Mouse (Mus musculus) embryonic facial prominence, embryonic 15.5 days (tissue): ENCODE data around the gene Syt16. TPM values are rescaled to one million over a fixed set of nuclear protein-coding genes. Genes with fewer than 3 reads are reported as not detected.

Source experiments
- ATAC-seq: fragments of 200-750 bp; cut with Nextera tagmentation; 2 replicates; pipeline ENCODE4 v1.8.0; 2017; ENCODE audit warnings: low read depth, moderate TSS enrichment; ENCODE audit not compliant: insufficient number of reproducible peaks, low FRiP score, low TSS enrichment
- H3K27ac ChIP-seq: fragments of 300-500 bp; sonication (generic); replicated peaks from 2 replicates; pipeline ENCODE4 v1.5.1; 2015; ENCODE audit warnings: mild to moderate bottlenecking, inconsistent platforms
- H3K27me3 ChIP-seq: fragments of 300-500 bp; sonication (generic); 2 replicates; pipeline ENCODE4 v1.6.1; 2015; ENCODE audit warnings: inconsistent platforms
- H3K36me3 ChIP-seq: fragments of 300-500 bp; sonication (generic); 2 replicates; pipeline ENCODE4 v1.6.1; 2015; ENCODE audit warnings: mild to moderate bottlenecking, inconsistent platforms
- H3K4me1 ChIP-seq: fragments of 300-500 bp; sonication (generic); 2 replicates; pipeline ENCODE4 v1.6.1; 2015; ENCODE audit warnings: inconsistent platforms
- H3K4me2 ChIP-seq: fragments of 300-500 bp; sonication (generic); replicated peaks from 2 replicates; pipeline ENCODE4 v1.6.1; 2015; ENCODE audit warnings: mild to moderate bottlenecking, inconsistent platforms
- H3K4me3 ChIP-seq: fragments of 300-500 bp; sonication (generic); replicated peaks from 2 replicates; pipeline ENCODE4 v1.5.1; 2015; ENCODE audit warnings: mild to moderate bottlenecking, inconsistent platforms
- H3K9ac ChIP-seq: fragments of 300-500 bp; sonication (generic); 2 replicates; pipeline ENCODE4 v1.6.1; 2015; ENCODE audit warnings: inconsistent platforms
- H3K9me3 ChIP-seq: fragments of 300-500 bp; sonication (generic); replicated peaks from 2 replicates; pipeline ENCODE4 v1.6.1; 2016; ENCODE audit warnings: inconsistent platforms
- WGBS: fragments of 180-500 bp; shearing (Covaris S2); methylation state at CpG from one replicate; pipeline ENCODE4 v1.1.7; 2015; 5-methylcytosine and 5-hydroxymethylcytosine counted together
- polyA plus RNA-seq: library from polyadenylated mRNA; unstranded; fragments of >200 nt; fragmentation: Nextera tagmentation; extraction: Ambion mirVana; gene quantifications from 2 replicates; pipeline ENCODE4 v1.2.1, GENCODE M21; 2015

Gene Syt16
- polyA plus RNA-seq, 1 experiment from 2014 or later: 5.4 TPM

- WGBS: 88% methylated on average over 6 of the region's 6 CpGs
- no peak overlapping the region for H3K4me2 ChIP-seq
- H3K27ac ChIP-seq: no peak overlapping the region
- no peak for ATAC-seq
- H3K9ac ChIP-seq: no peak overlapping the region
- peaks cover 80% of the 10 kb centered on the region for H3K36me3 ChIP-seq
- H3K27me3 ChIP-seq: no peaks in the 10 kb centered on the region
- no peak overlapping the region for H3K4me3 ChIP-seq
- no peaks in the 10 kb centered on the region for H3K4me1 ChIP-seq
- peaks cover 5% of the 10 kb centered on the region; the same call in 1 of the 2 replicates for H3K9me3 ChIP-seq
These were observed 22.9 kb upstream of the Syt16 start for GRCm38 (mm10) chr12:73974584-73974983.

DNA sequence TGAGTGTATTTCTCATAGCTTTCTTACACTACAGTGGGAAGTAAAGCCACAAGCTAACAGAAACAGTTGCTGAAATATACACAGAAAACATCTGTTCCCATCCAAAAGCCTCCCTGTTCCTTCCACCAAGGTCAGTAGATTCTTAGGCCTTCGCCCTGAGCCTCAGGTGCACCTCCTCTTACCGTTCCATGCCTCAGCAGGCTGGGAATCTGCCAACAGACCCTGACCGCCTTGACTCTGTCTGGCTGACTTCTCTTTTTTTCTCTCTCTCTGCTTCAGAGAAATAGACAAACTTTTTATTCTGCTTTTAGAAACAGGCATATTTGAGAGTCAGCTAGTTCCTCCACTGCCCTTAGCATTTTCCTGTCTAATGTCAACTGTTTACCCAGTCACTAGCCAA lies 19.3 kb upstream of the Syt16 start:
- H3K36me3 ChIP-seq: peaks cover 68% of the 10 kb centered on the region
- H3K4me1 ChIP-seq: no peaks in the 10 kb centered on the region
- ATAC-seq: no peak
- H3K27me3 ChIP-seq: no peaks in the 10 kb centered on the region
- no peak overlapping the region for H3K9ac ChIP-seq
- no peak overlapping the region for H3K4me2 ChIP-seq
- WGBS: 89% methylated on average over 3 of the region's 3 CpGs
- no peaks in the 10 kb centered on the region for H3K9me3 ChIP-seq
- H3K27ac ChIP-seq: no peak overlapping the region
- no peak overlapping the region for H3K4me3 ChIP-seq

DNA sequence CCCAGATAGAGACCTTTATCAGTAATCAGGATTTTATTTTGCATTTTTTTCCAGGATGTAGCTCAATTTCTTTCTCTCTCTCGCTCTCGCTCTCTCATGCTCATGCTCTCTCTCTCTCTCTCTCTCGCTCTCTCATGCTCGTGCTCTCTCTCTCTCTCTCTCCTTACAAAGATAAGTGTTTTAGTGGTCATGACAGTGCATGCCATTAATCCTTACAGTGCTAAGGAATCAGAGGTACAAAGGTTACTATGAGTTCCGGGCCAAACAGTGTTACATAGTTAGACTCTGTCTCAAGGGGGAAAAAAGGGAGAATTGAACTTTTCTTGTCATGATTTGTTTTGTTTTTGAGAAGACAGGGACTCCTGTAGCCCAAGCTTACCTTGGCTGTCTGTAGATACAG lies 17.8 kb upstream of the Syt16 start:
- Histone ChIP-seq H3K27me3 (no peaks in the 10 kb centered on the region), H3K4me2 (no peak overlapping the region), H3K9ac (no peak overlapping the region), H3K9me3 (no peaks in the 10 kb centered on the region), H3K36me3 (peaks cover 72% of the 10 kb centered on the region), H3K4me3 (no peak overlapping the region), H3K27ac (no peak overlapping the region), H3K4me1 (no peaks in the 10 kb centered on the region)
- ATAC-seq: no peak
- WGBS: 91% methylated on average over 5 of the region's 5 CpGs

DNA sequence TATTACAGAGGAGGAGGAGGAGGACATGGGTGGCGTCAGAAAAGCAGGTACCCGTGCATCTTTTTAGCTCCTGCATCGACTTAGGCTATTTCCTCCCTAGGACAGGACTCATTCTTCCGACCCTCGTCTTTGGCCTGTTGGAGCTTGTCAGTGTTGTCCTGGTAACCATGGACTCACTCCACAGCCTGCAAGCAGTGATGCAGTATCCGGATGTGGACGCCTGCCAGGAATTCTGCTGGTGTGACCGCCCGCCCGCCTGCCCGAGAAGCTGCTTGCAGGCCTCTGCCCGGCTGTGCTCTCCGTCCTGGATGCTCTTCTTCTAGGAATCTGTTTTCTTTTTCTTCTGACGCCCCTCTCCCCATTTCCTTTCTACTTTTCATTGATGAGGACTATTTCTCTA lies 14.9 kb upstream of the Syt16 start:
- 65% methylated on average over 14 of the region's 14 CpGs for WGBS
- Histone ChIP-seq H3K9me3 (no peaks in the 10 kb centered on the region), H3K4me3 (no peak overlapping the region), H3K36me3 (peaks cover 74% of the 10 kb centered on the region), H3K4me2 (no peak overlapping the region), H3K9ac (no peak overlapping the region), H3K27me3 (no peaks in the 10 kb centered on the region), H3K4me1 (no peaks in the 10 kb centered on the region), H3K27ac (no peak overlapping the region)
- no peak for ATAC-seq

DNA sequence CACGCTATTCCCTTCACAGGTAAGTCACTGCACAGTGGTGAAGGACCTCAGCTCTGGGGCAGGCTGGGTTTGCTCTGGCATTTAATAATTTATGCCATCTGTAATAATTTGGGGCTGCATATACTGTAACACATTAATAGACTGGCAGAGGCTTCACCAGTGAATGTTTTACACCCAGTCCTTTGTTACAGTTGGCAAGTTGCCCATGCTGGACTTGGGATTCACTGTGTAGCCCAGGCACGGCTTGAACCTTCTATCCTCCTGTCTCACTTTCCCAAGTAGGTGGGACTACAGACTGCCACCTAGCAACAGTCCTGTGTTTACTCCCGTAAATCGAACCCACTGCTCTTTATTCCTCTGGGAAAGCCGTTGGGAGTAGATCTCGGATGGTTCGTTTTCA lies 11.2 kb upstream of the Syt16 start:
- 83% methylated on average over 7 of the region's 7 CpGs for WGBS
- no peak for ATAC-seq
- Histone ChIP-seq H3K4me3 (no peak overlapping the region), H3K4me1 (no peaks in the 10 kb centered on the region), H3K9ac (no peak overlapping the region), H3K4me2 (no peak overlapping the region), H3K9me3 (no peaks in the 10 kb centered on the region), H3K36me3 (peaks cover 43% of the 10 kb centered on the region), H3K27me3 (no peaks in the 10 kb centered on the region), H3K27ac (no peak overlapping the region)

- no peak overlapping the region for H3K4me2 ChIP-seq
- WGBS: 81% methylated on average over 4 of the region's 4 CpGs
- ATAC-seq: no peak
- H3K4me1 ChIP-seq: no peaks in the 10 kb centered on the region
- H3K9ac ChIP-seq: no peak overlapping the region
- no peak overlapping the region for H3K4me3 ChIP-seq
- peaks cover 28% of the 10 kb centered on the region for H3K36me3 ChIP-seq
- H3K27ac ChIP-seq: no peak overlapping the region
- no peaks in the 10 kb centered on the region for H3K27me3 ChIP-seq
- H3K9me3 ChIP-seq: no peaks in the 10 kb centered on the region
These were observed 9.0 kb upstream of the Syt16 start for GRCm38 (mm10) chr12:73988393-73989008.

DNA sequence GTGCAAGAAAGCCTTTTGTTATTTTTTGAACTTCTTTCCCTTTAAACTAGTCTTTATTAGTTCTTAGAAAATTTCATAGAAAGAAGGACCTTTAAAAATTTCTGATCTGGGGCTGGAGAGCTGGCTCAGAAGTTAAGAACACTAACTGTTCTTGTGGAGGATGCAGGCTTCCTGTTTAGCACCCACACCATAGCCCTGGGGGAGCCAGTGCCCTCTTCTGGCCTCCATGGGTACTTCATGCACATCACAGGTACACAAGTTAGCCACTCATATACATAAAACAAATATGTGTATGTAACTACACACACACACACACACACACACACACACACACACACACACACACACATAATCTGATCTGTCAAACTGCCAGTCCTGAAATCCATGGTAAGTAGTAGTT lies 7.9 kb upstream of the Syt16 start:
- ATAC-seq: no peak
- no peak overlapping the region for H3K27ac ChIP-seq
- H3K4me1 ChIP-seq: no peaks in the 10 kb centered on the region
- H3K4me2 ChIP-seq: no peak overlapping the region
- H3K4me3 ChIP-seq: no peak overlapping the region
- H3K9me3 ChIP-seq: no peaks in the 10 kb centered on the region
- no peaks in the 10 kb centered on the region for H3K27me3 ChIP-seq
- peaks cover 20% of the 10 kb centered on the region; the same call in 1 of the 2 replicates for H3K36me3 ChIP-seq
- no peak overlapping the region for H3K9ac ChIP-seq

- no peak overlapping the region for H3K9ac ChIP-seq
- H3K9me3 ChIP-seq: no peaks in the 10 kb centered on the region
- no peak for ATAC-seq
- no peak overlapping the region for H3K27ac ChIP-seq
- peak overlapping the region; percentile 61 for H3K4me3 ChIP-seq
- WGBS: 37% methylated on average over 12 of the region's 12 CpGs
- no peaks in the 10 kb centered on the region for H3K36me3 ChIP-seq
- peaks cover 9% of the 10 kb centered on the region; the same call in 1 of the 2 replicates for H3K4me1 ChIP-seq
- peak overlapping the region; percentile 93 for H3K4me2 ChIP-seq
- peaks cover 9% of the 10 kb centered on the region for H3K27me3 ChIP-seq
These were observed 560 bp upstream of the Syt16 start for GRCm38 (mm10) chr12:73996906-73997296.

GRCm38 (mm10) chr12:73998128-73998456 lies 631 bp downstream of the Syt16 start:
- H3K9ac ChIP-seq: peak overlapping the region; percentile 50
- 37% methylated on average over 5 of the region's 5 CpGs for WGBS
- H3K4me1 ChIP-seq: peaks cover 9% of the 10 kb centered on the region; the same call in 1 of the 2 replicates
- 0 out of 2 replicates have a peak, but pooled peaks have one; percentile 43 for ATAC-seq
- H3K9me3 ChIP-seq: no peaks in the 10 kb centered on the region
- H3K4me3 ChIP-seq: peak overlapping the region; percentile 61
- H3K27ac ChIP-seq: no peak overlapping the region
- H3K36me3 ChIP-seq: no peaks in the 10 kb centered on the region
- H3K4me2 ChIP-seq: peak overlapping the region; percentile 93
- H3K27me3 ChIP-seq: peaks cover 9% of the 10 kb centered on the region

DNA sequence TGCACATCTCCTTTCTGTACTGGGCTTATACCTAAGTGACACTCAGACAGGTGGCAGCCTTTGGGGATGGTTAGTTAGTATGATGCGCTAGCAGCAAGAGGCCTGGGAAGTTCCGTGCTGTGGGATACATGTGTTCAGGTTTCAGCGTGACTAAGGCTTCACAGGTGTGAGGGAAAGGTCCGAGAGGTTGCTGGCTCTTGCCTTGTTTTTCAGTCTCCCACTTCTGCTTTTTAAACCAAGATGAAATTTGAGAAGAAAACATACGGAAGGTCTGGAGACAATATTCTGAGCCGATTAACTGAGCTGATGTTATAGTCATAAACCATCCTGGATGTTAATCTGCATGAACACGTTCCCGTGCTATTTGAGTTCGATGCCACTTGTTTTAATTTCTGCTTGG lies 5.0 kb downstream of the Syt16 start:
- H3K4me1 ChIP-seq: peaks cover 8% of the 10 kb centered on the region; the same call in 1 of the 2 replicates
- no peaks in the 10 kb centered on the region for H3K9me3 ChIP-seq
- H3K9ac ChIP-seq: no peak overlapping the region
- H3K36me3 ChIP-seq: no peaks in the 10 kb centered on the region
- H3K4me2 ChIP-seq: no peak overlapping the region
- ATAC-seq: no peak
- H3K27ac ChIP-seq: no peak overlapping the region
- H3K27me3 ChIP-seq: peaks cover 1% of the 10 kb centered on the region; the same call in 1 of the 2 replicates
- WGBS: 49% methylated on average over 9 of the region's 9 CpGs
- no peak overlapping the region for H3K4me3 ChIP-seq

- H3K4me1 ChIP-seq: peaks cover 4% of the 10 kb centered on the region
- H3K36me3 ChIP-seq: no peaks in the 10 kb centered on the region
- no peaks in the 10 kb centered on the region for H3K9me3 ChIP-seq
- H3K4me2 ChIP-seq: no peak overlapping the region
- H3K27ac ChIP-seq: no peak overlapping the region
- no peaks in the 10 kb centered on the region for H3K27me3 ChIP-seq
- no peak overlapping the region for H3K9ac ChIP-seq
- no peak overlapping the region for H3K4me3 ChIP-seq
- 27% methylated on average over 8 of the region's 8 CpGs for WGBS
- no peak for ATAC-seq
These were observed 12.0 kb downstream of the Syt16 start for GRCm38 (mm10) chr12:74009448-74009911.

DNA sequence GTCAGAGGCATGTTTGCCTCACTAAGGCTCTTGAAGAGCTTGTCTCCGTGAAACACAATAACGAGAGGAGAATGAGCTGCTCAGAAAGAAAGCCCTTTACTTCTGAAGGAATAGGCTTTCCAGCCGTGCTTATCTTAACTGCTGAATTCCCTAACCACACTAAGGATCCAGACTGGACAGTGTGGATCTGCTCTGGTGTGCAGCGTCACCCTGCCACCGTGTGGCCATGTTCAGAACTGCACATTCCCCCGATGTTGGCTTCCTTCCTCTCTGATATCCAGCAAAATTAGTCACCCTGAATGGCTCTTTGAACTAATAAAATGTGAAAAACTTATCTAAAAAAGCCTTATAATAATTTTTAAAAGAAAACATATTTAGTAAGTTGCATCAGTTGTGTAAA lies 16.3 kb downstream of the Syt16 start:
- Histone ChIP-seq H3K9me3 (no peaks in the 10 kb centered on the region), H3K27ac (no peak overlapping the region), H3K4me3 (no peak overlapping the region), H3K36me3 (no peaks in the 10 kb centered on the region), H3K27me3 (no peaks in the 10 kb centered on the region), H3K4me1 (peaks cover 4% of the 10 kb centered on the region), H3K9ac (no peak overlapping the region), H3K4me2 (peak overlapping the region; percentile 33)
- ATAC-seq: no peak
- under 1% methylated on average over 6 of the region's 6 CpGs for WGBS
